Mouse (Mus musculus) large intestine, adult 2 months (tissue): Measurements from ENCODE around the gene 5330417H12Rik. TPM values are rescaled to one million over a fixed set of nuclear protein-coding genes. Genes with fewer than 3 reads are reported as not detected.

Source experiments
- DNase-seq: peaks from one replicate; pipeline ENCODE4 v3.0.0-alpha.2; 2012; ENCODE audit warnings: low read depth, low spot score
- WGBS: fragments of 180-500 bp; shearing (Covaris S2); methylation state at CpG from one replicate; pipeline ENCODE4 v1.1.7; 2018; 5-methylcytosine and 5-hydroxymethylcytosine counted together
- polyA plus RNA-seq: library from polyadenylated mRNA; depleted of rRNA; stranded (reverse); fragments of >200 nt; gene quantifications from 2 replicates; pipeline ENCODE4 v1.2.3, GENCODE M21; 2012; rRNA removed

Gene 5330417H12Rik
- not detected in 2 replicates for polyA plus RNA-seq

GRCm38 (mm10) chr7:107625061-107625460 is at the start of gene 5330417H12Rik:
TSS of gene 5330417H12Rik (minus strand) at chr7:107625161.
- DNase-seq, result no peak
- WGBS, result 78% methylated on average over 2 of the region's 2 CpGs

- WGBS, result 66% methylated on average over 5 of the region's 5 CpGs
- no peak for DNase-seq
Observed at GRCm38 (mm10) chr7:107668514-107668913, 43.6 kb upstream of the 5330417H12Rik start.

GRCm38 (mm10) chr7:107666262-107666902 is 41.4 kb upstream of the 5330417H12Rik start:
- 3% methylated on average over 13 of the region's 13 CpGs for WGBS
- peak; percentile 32 for DNase-seq

- WGBS, result 2% methylated on average over 9 of the region's 9 CpGs
- no peak for DNase-seq
Observed at GRCm38 (mm10) chr7:107665586-107666261, 40.8 kb upstream of the 5330417H12Rik start.

GRCm38 (mm10) chr7:107665221-107665585 is 40.2 kb upstream of the 5330417H12Rik start:
- DNase-seq, result peak; percentile 44
- 3% methylated on average over 4 of the region's 4 CpGs for WGBS

- WGBS, result 11% methylated on average over 8 of the region's 8 CpGs
- DNase-seq, result peak; percentile 81
Observed at GRCm38 (mm10) chr7:107664063-107665056, 39.4 kb upstream of the 5330417H12Rik start.

GRCm38 (mm10) chr7:107663621-107664020 is 38.7 kb upstream of the 5330417H12Rik start:
- WGBS, result 34% methylated on average over 6 of the region's 6 CpGs
- no peak for DNase-seq

- DNase-seq, result no peak
- WGBS, result 64% methylated on average over 5 of the region's 5 CpGs
Observed at GRCm38 (mm10) chr7:107661843-107662281, 36.9 kb upstream of the 5330417H12Rik start.

GRCm38 (mm10) chr7:107661189-107661842 is 36.4 kb upstream of the 5330417H12Rik start:
- WGBS, result 28% methylated on average over 8 of the region's 8 CpGs
- DNase-seq, result peak; percentile 79

- 82% methylated on average over 8 of the region's 8 CpGs for WGBS
- DNase-seq, result no peak
Observed at GRCm38 (mm10) chr7:107659186-107659918, 34.4 kb upstream of the 5330417H12Rik start.

GRCm38 (mm10) chr7:107656451-107656850 is 31.5 kb upstream of the 5330417H12Rik start:
- DNase-seq, result no peak
- 38% methylated on average over 6 of the region's 6 CpGs for WGBS

- 44% methylated on average over 1 of the region's 1 CpGs for WGBS
- DNase-seq, result no peak
Observed at GRCm38 (mm10) chr7:107651821-107652220, 26.9 kb upstream of the 5330417H12Rik start.

GRCm38 (mm10) chr7:107649990-107650389 is 25.0 kb upstream of the 5330417H12Rik start:
- WGBS, result 84% methylated on average over 7 of the region's 7 CpGs

GRCm38 (mm10) chr7:107648937-107649688 is 24.2 kb upstream of the 5330417H12Rik start:
- WGBS, result 80% methylated on average over 12 of the region's 12 CpGs
- DNase-seq, result no peak

More at GRCm38 (mm10) chr7:107649990-107650389, 25.0 kb upstream of the 5330417H12Rik start:
- DNase-seq, result no peak

- WGBS, result 89% methylated on average over 2 of the region's 2 CpGs
- DNase-seq, result no peak
Observed at GRCm38 (mm10) chr7:107644987-107645386, 20.0 kb upstream of the 5330417H12Rik start.

- 55% methylated on average over 7 of the region's 7 CpGs for WGBS
- no peak for DNase-seq
Observed at GRCm38 (mm10) chr7:107642586-107643275, 17.8 kb upstream of the 5330417H12Rik start.

- DNase-seq, result no peak
- 90% methylated on average over 5 of the region's 5 CpGs for WGBS
Observed at GRCm38 (mm10) chr7:107638026-107638425, 13.1 kb upstream of the 5330417H12Rik start.
